Mouse (Mus musculus): ENCODE results near the gene Zscan2. TPM values are rescaled to one million over a fixed set of nuclear protein-coding genes. Genes with fewer than 3 reads are reported as not detected.

Zscan2 gene
- polyA plus RNA-seq, 1 experiment = 1.8 TPM

GRCm38 (mm10) chr7:80903625-80904422 lies 43.1 kb downstream of the Zscan2 start:
- no peaks in the 10 kb centered on the region for H3K27me3 ChIP-seq (ENCODE audit: control insufficient read depth, insufficient read depth, low read length)
- 92% methylated on average over 11 of the region's 11 CpGs for WGBS
- TF ChIP-seq POLR2A (IDR thresholded peaks at IDR 0.05; ENCODE audit: low read depth, low read length) (no peak), CTCF (IDR thresholded peaks at IDR 0.05; ENCODE audit: extremely low read depth, insufficient read length, insufficient replicate concordance, low read depth, low read length) (no peak)
- H3K36me3 ChIP-seq (ENCODE audit: control insufficient read depth, insufficient read depth, low read length) = no peaks in the 10 kb centered on the region
- H3K4me1 ChIP-seq (ENCODE audit: control insufficient read depth, insufficient read depth, insufficient read length, low read length) = peaks cover 6% of the 10 kb centered on the region
- no peak overlapping the region for H3K27ac ChIP-seq (ENCODE audit: insufficient read depth, low read depth, low read length)
- no peak overlapping the region for H3K4me3 ChIP-seq (ENCODE audit: low read depth, low read length)

GRCm38 (mm10) chr7:80904921-80905515 lies 44.3 kb downstream of the Zscan2 start, which contains the start of gene Nmb:
Gene Nmb, minus strand, starts transcription at chr7:80905076.
- WGBS = 3% methylated on average over 19 of the region's 19 CpGs
- Histone ChIP-seq H3K27me3 (ENCODE audit: control insufficient read depth, insufficient read depth, low read length) (no peaks in the 10 kb centered on the region), H3K27ac (ENCODE audit: insufficient read depth, low read depth, low read length) (no peak within 1 kb of the TSS), H3K4me3 (ENCODE audit: low read depth, low read length) (peak within 1 kb of the TSS; percentile 62), H3K4me1 (ENCODE audit: control insufficient read depth, insufficient read depth, insufficient read length, low read length) (peaks cover 6% of the 10 kb centered on the region), H3K36me3 (ENCODE audit: control insufficient read depth, insufficient read depth, low read length) (peaks cover 2% of the 10 kb centered on the region; the same call in 1 of the 2 replicates)
- TF ChIP-seq POLR2A (IDR thresholded peaks at IDR 0.05; ENCODE audit: low read depth, low read length) = no peak

GRCm38 (mm10) chr7:80911053-80911452 lies 50.3 kb downstream of the Zscan2 start:
- Histone ChIP-seq H3K27ac (ENCODE audit: insufficient read depth, low read depth, low read length) (no peak overlapping the region), H3K36me3 (ENCODE audit: control insufficient read depth, insufficient read depth, low read length) (peaks cover 29% of the 10 kb centered on the region), H3K27me3 (ENCODE audit: control insufficient read depth, insufficient read depth, low read length) (no peaks in the 10 kb centered on the region), H3K4me1 (ENCODE audit: control insufficient read depth, insufficient read depth, insufficient read length, low read length) (no peaks in the 10 kb centered on the region), H3K4me3 (ENCODE audit: low read depth, low read length) (no peak overlapping the region)
- 56% methylated on average over 7 of the region's 7 CpGs for whole genome bisulfite sequencing
- TF ChIP-seq CTCF (IDR thresholded peaks at IDR 0.05; ENCODE audit: extremely low read depth, insufficient read length, insufficient replicate concordance, low read depth, low read length) = no peak
- no peak for TF ChIP-seq POLR2A (IDR thresholded peaks at IDR 0.05; ENCODE audit: low read depth, low read length)

DNA sequence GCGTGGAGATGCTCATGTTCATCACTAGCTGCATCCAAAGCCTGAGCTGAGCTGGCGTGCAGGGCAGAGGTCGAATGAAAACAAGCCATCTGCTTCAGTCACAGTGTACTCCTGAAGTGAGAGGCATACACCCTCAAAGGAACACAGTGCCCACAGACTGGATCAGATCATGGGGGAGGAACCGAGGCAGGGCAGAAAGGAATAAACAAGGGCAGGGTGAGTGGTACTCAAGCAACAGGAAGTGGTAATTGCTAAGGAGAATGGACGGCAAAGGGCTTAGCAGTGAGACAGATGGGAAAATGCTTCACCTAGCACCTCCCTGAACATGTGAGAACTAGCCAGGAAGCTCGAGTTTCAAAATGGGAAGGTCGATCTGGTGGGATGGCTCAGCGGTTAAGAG lies 51.8 kb downstream of the Zscan2 start:
- WGBS = 82% methylated on average over 8 of the region's 8 CpGs
- H3K27ac ChIP-seq (ENCODE audit: insufficient read depth, low read depth, low read length) = no peak overlapping the region
- peaks cover 39% of the 10 kb centered on the region for H3K36me3 ChIP-seq (ENCODE audit: control insufficient read depth, insufficient read depth, low read length)
- TF ChIP-seq POLR2A (IDR thresholded peaks at IDR 0.05; ENCODE audit: low read depth, low read length) (no peak), CTCF (IDR thresholded peaks at IDR 0.05; ENCODE audit: extremely low read depth, insufficient read length, insufficient replicate concordance, low read depth, low read length) (no peak)
- H3K27me3 ChIP-seq (ENCODE audit: control insufficient read depth, insufficient read depth, low read length) = no peaks in the 10 kb centered on the region
- no peak overlapping the region for H3K4me3 ChIP-seq (ENCODE audit: low read depth, low read length)
- H3K4me1 ChIP-seq (ENCODE audit: control insufficient read depth, insufficient read depth, insufficient read length, low read length) = no peaks in the 10 kb centered on the region

DNA sequence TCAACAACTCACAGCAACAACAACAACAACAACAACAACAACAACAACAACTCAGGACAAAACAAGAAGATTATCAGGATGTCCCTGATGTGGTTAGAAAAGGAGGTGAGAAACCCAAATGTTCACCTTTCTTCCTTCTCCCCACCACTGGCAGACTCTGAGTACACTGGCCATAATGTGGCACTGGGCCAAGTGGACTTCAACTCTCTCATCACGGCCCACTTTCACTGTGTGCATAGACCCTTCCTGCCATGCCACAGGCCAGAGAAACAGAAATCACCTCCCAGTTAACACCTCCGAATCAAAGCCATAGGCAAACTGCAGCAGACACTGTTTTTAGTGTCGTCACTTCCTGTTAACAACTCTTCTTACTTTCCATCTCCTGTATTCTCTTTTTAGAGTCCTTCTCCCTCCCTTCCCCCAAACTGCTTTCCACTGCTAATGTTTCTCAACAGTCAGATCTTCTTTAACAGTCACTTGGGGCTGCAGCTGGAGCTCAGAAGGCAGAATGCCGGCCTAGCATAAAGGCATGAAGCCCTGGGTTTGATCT lies 57.3 kb downstream of the Zscan2 start:
- peaks cover 42% of the 10 kb centered on the region for H3K36me3 ChIP-seq (ENCODE audit: control insufficient read depth, insufficient read depth, low read length)
- H3K4me3 ChIP-seq (ENCODE audit: low read depth, low read length) = no peak overlapping the region
- H3K27ac ChIP-seq (ENCODE audit: insufficient read depth, low read depth, low read length) = no peak overlapping the region
- 71% methylated on average over 4 of the region's 4 CpGs for WGBS
- peaks cover 5% of the 10 kb centered on the region for H3K4me1 ChIP-seq (ENCODE audit: control insufficient read depth, insufficient read depth, insufficient read length, low read length)
- H3K27me3 ChIP-seq (ENCODE audit: control insufficient read depth, insufficient read depth, low read length) = no peaks in the 10 kb centered on the region
- TF ChIP-seq POLR2A (IDR thresholded peaks at IDR 0.05; ENCODE audit: low read depth, low read length) (no peak), CTCF (IDR thresholded peaks at IDR 0.05; ENCODE audit: extremely low read depth, insufficient read length, insufficient replicate concordance, low read depth, low read length) (no peak)

GRCm38 (mm10) chr7:80918982-80919646 lies 58.4 kb downstream of the Zscan2 start:
- Histone ChIP-seq H3K4me3 (ENCODE audit: low read depth, low read length) (no peak overlapping the region), H3K27ac (ENCODE audit: insufficient read depth, low read depth, low read length) (peak overlapping the region; percentile 47; the same call in 1 of the 2 replicates), H3K4me1 (ENCODE audit: control insufficient read depth, insufficient read depth, insufficient read length, low read length) (peaks cover 5% of the 10 kb centered on the region), H3K27me3 (ENCODE audit: control insufficient read depth, insufficient read depth, low read length) (no peaks in the 10 kb centered on the region), H3K36me3 (ENCODE audit: control insufficient read depth, insufficient read depth, low read length) (peaks cover 40% of the 10 kb centered on the region)
- 25% methylated on average over 8 of the region's 8 CpGs for WGBS
- TF ChIP-seq CTCF (IDR thresholded peaks at IDR 0.05; ENCODE audit: extremely low read depth, insufficient read length, insufficient replicate concordance, low read depth, low read length) = no peak
- TF ChIP-seq POLR2A (IDR thresholded peaks at IDR 0.05; ENCODE audit: low read depth, low read length) = no peak

GRCm38 (mm10) chr7:80919647-80920008 lies 58.9 kb downstream of the Zscan2 start:
- H3K4me3 ChIP-seq (ENCODE audit: low read depth, low read length) = no peak overlapping the region
- H3K27me3 ChIP-seq (ENCODE audit: control insufficient read depth, insufficient read depth, low read length) = no peaks in the 10 kb centered on the region
- H3K36me3 ChIP-seq (ENCODE audit: control insufficient read depth, insufficient read depth, low read length) = peaks cover 40% of the 10 kb centered on the region
- peak overlapping the region; percentile 47; the same call in 1 of the 2 replicates for H3K27ac ChIP-seq (ENCODE audit: insufficient read depth, low read depth, low read length)
- WGBS = 38% methylated on average over 5 of the region's 5 CpGs
- H3K4me1 ChIP-seq (ENCODE audit: control insufficient read depth, insufficient read depth, insufficient read length, low read length) = peaks cover 5% of the 10 kb centered on the region
- no peak for TF ChIP-seq POLR2A (IDR thresholded peaks at IDR 0.05; ENCODE audit: low read depth, low read length)
- TF ChIP-seq CTCF (IDR thresholded peaks at IDR 0.05; ENCODE audit: extremely low read depth, insufficient read length, insufficient replicate concordance, low read depth, low read length) = no peak
